Mouse (Mus musculus) liver, adult 2 months (tissue): ENCODE measurements at regions not wholly inside any gene's neighbourhood (a gene's known extent, or its start where the extent isn't known, plus 50 kb on each side); places are given as distances from the start of the nearest gene placed in this dataset.

Experiments
- CTCF ChIP-seq: fragments of 200-500 bp; IDR thresholded peaks from 2 replicates; pipeline ENCODE4 v1.5.1; 2011; ENCODE audit warnings: low read depth, low read length, control low read depth
- POLR2A ChIP-seq: fragments of 200-500 bp; IDR thresholded peaks from 2 replicates; pipeline ENCODE4 v1.6.1; 2011; ENCODE audit warnings: low read length, control low read depth; ENCODE audit not compliant: insufficient read depth; ENCODE audit errors: extremely low read depth

DNA sequence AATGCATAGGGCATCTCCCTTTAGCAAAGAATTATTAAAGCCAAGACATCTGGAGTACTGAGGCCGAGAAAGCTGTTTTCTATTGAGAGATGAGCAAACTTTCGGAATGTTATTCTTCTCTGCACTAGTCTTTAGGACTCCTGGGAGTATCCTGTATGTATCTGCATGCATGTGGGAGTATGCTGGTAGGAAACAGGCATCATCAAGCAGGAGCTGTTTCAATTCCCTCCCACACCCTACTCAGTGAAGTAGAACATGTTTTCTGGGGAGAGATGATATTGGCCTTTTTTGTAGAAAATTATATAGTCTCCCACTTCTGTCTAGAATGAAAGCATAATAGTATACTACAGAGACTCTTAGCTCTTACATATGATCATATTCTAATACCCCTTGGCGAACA, 76.1 kb upstream of the P3h2 start:
- TF ChIP-seq CTCF = no peak
- no peak for TF ChIP-seq POLR2A
